Mouse (Mus musculus) hindbrain, embryonic 14.5 days (tissue): ENCODE results near the gene Gm11027. TPM values are rescaled to one million over a fixed set of nuclear protein-coding genes. Genes with fewer than 3 reads are reported as not detected.

Source experiments
- ATAC-seq: fragments of 200-750 bp; cut with Nextera tagmentation; 2 replicates; pipeline ENCODE4 v1.8.0; 2017; ENCODE audit warnings: moderate number of reproducible peaks, mild to moderate bottlenecking, moderate TSS enrichment, moderate library complexity; ENCODE audit not compliant: low FRiP score
- DNase-seq: peaks from one replicate; pipeline ENCODE4 v3.0.0-alpha.2; 2015; ENCODE audit warnings: low spot score
- H3K27ac ChIP-seq: fragments of 300-500 bp; sonication (generic); 2 replicates; pipeline ENCODE4 v1.5.1; 2014; ENCODE audit warnings: mild to moderate bottlenecking, moderate library complexity
- H3K27me3 ChIP-seq: fragments of 300-500 bp; sonication (generic); 2 replicates; pipeline ENCODE4 v1.6.1; 2014; ENCODE audit warnings: mild to moderate bottlenecking, low read length, mixed read lengths; ENCODE audit not compliant: control insufficient read depth, insufficient read depth
- H3K36me3 ChIP-seq: fragments of 300-500 bp; sonication (generic); replicated peaks from 2 replicates; pipeline ENCODE4 v1.6.1; 2014; ENCODE audit not compliant: control insufficient read depth, insufficient read depth
- H3K4me1 ChIP-seq: fragments of 300-500 bp; sonication (generic); replicated peaks from 2 replicates; pipeline ENCODE4 v1.6.1; 2014; ENCODE audit warnings: antibody characterized with exemption, low read length, mixed read lengths; ENCODE audit not compliant: control insufficient read depth, insufficient read depth
- H3K4me2 ChIP-seq: fragments of 300-500 bp; sonication (generic); replicated peaks from 2 replicates; pipeline ENCODE4 v1.6.1; 2014; ENCODE audit warnings: mild to moderate bottlenecking, moderate library complexity
- H3K4me3 ChIP-seq: fragments of 300-500 bp; sonication (generic); replicated peaks from 2 replicates; pipeline ENCODE4 v1.5.1; 2014; ENCODE audit warnings: mild to moderate bottlenecking, low read length
- H3K9ac ChIP-seq: fragments of 300-500 bp; sonication (generic); 2 replicates; pipeline ENCODE4 v1.6.1; 2014
- H3K9me3 ChIP-seq: fragments of 300-500 bp; sonication (generic); 2 replicates; pipeline ENCODE4 v1.6.1; 2016; ENCODE audit warnings: low read length; ENCODE audit not compliant: control insufficient read depth
- whole genome bisulfite sequencing: fragments of 180-500 bp; shearing (Covaris S2); extraction: QIAGEN DNeasy Blood & Tissue Kit; methylation state at CpG from one replicate; pipeline ENCODE4 v1.1.7; 2014; 5-methylcytosine and 5-hydroxymethylcytosine counted together
- polyA plus RNA-seq: library from polyadenylated mRNA; unstranded; fragments of >200 nt; fragmentation: Nextera tagmentation; extraction: Ambion mirVana; gene quantifications from 2 replicates; pipeline ENCODE4 v1.2.1, GENCODE M21; 2014

Gene Gm11027
- polyA plus RNA-seq, 1 experiment from 2014 or later, result not detected

DNA sequence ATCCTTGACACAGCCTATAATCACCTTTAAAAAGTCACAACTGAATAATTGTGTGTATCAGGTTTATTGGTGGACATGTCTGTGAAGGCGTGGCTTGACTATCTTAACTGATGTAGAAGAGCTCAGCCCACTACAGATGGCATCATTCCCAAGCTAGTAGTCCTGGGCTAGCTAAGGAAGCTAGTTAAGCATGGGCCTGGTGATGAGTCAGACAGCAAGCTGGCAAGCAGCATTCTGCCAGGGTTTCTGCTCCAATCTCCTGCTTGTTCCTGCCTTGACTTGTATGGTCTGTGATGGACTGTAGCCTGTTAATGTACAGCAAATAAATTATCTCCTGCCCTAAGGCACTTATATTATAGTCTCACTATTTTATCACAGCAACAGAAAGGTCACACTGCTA is 30.6 kb upstream of the Gm11027 start:
- DNase-seq, result no peak
- Histone ChIP-seq H3K27me3 (no peaks in the 10 kb centered on the region), H3K9ac (no peak overlapping the region), H3K4me3 (no peak overlapping the region), H3K4me2 (no peak overlapping the region), H3K27ac (no peak overlapping the region), H3K9me3 (no peaks in the 10 kb centered on the region), H3K4me1 (no peaks in the 10 kb centered on the region), H3K36me3 (peaks cover 59% of the 10 kb centered on the region)
- ATAC-seq, result no peak
- WGBS, result 88% methylated on average over 1 of the region's 1 CpGs

- ATAC-seq (no peak), DNase-seq (no peak)
- H3K4me1 ChIP-seq, result no peaks in the 10 kb centered on the region
- peaks cover 30% of the 10 kb centered on the region for H3K36me3 ChIP-seq
- no peak overlapping the region for H3K9ac ChIP-seq
- H3K4me3 ChIP-seq, result no peak overlapping the region
- WGBS, result 79% methylated on average over 8 of the region's 8 CpGs
- H3K9me3 ChIP-seq, result no peaks in the 10 kb centered on the region
- H3K27ac ChIP-seq, result no peak overlapping the region
- no peaks in the 10 kb centered on the region for H3K27me3 ChIP-seq
- no peak overlapping the region for H3K4me2 ChIP-seq
Measured at GRCm38 (mm10) chr12:116254652-116255051, 20.5 kb upstream of the Gm11027 start.

DNA sequence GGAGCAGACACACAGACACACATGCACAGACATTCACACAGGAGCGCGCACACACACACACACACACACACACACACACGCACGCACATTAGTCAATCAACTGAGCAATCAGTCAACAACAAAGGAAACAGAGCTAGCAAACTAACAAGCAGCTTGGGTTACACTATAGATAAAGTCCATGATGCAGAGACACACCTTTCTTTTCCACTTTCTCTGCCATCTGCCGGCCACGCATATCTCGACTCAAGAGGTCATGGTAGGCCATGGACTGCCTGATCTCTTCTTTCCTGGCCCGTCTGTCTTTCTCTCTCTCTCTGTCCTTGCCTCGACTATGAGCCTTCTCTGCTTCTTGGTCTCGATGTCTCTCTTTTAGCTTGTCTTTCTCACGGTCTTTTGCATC is 19.6 kb upstream of the Gm11027 start:
- 95% methylated on average over 11 of the region's 11 CpGs for WGBS
- H3K4me2 ChIP-seq, result no peak overlapping the region
- DNase-seq, result no peak

DNA sequence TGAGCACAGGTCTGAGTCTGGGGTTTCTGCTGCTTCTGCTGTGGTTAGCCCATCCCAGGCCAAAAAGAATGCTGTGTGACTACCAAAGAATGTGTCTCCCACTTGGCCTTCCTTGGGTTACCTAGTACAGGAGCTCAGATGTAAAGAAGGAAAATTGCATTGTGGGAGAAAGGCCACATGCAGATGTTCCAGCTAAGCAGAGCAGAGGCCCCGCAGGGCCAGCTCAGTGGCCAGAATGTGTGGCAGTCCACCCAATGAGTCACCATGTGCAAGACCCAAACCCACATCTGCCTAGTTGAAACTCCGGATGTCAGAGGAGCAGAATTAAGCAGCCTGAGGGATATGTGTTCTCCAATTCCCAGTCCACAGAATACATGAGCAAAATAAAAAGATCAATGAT is 16.9 kb upstream of the Gm11027 start:
- ATAC-seq, result no peak

More for the DNA sequence above, 19.6 kb upstream of the Gm11027 start:
- Histone ChIP-seq H3K4me1 (no peaks in the 10 kb centered on the region), H3K36me3 (peaks cover 30% of the 10 kb centered on the region), H3K9me3 (no peaks in the 10 kb centered on the region), H3K4me3 (no peak overlapping the region), H3K27ac (no peak overlapping the region), H3K27me3 (no peaks in the 10 kb centered on the region), H3K9ac (no peak overlapping the region)
- ATAC-seq, result no peak

DNA sequence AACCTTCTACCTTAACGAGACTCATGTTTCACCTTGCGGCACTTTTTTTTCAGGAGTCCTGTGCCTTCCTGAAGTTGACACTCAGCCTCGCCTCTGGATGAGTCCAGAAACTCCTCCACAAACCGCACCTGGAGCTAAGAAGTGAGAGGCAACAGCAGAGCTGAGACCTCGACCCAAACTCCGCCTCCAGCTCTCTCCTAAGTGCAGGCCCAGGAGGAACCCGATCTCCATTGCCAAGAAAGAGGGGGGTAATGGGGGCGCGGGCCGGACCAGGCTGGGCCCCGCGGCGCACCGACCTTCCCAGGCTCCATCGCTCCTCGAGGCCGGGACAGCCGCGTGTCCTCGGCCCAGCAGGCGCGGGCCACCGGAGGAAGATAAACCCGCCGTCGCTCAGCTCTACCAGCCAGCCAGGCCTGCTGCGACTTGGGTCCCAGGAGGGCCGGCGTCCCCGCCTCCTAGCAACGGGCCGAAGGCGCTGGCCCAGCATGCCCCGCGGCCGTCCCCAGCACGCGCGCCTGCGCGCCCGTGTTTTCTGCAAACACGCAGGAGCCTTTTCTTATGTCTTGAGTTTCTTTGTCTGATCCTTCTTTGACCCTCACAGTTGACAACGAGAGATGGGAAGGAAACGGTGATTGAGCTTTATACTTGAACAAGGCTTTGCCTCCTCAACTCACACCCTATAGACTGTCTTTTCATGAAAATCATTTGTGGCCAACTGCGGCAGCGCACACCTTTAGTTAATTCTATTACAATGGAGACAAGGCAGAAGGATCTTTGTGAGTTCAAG is 12.4 kb upstream of the Gm11027 start, which contains the start of gene Wdr60:
Gene Wdr60, minus strand, starts transcription at position 468 of the 787 bp plus-strand sequence.
- Histone ChIP-seq H3K4me3 (peak within 1 kb of the TSS; percentile 66), H3K4me1 (peaks cover 14% of the 10 kb centered on the region; the same call in 1 of the 2 replicates), H3K9ac (peak within 1 kb of the TSS; percentile 77), H3K4me2 (peak within 1 kb of the TSS; percentile 68), H3K27ac (peak within 1 kb of the TSS; percentile 85), H3K36me3 (no peaks in the 10 kb centered on the region), H3K9me3 (no peaks in the 10 kb centered on the region), H3K27me3 (no peaks in the 10 kb centered on the region)
- ATAC-seq (peak; percentile 97), DNase-seq (peak; percentile 89)
- 3% methylated on average over 47 of the region's 47 CpGs for WGBS

More for the DNA sequence above, 16.9 kb upstream of the Gm11027 start:
- peaks cover 11% of the 10 kb centered on the region; the same call in 1 of the 2 replicates for H3K4me1 ChIP-seq
- no peak overlapping the region for H3K4me3 ChIP-seq
- H3K27ac ChIP-seq, result no peak overlapping the region
- no peaks in the 10 kb centered on the region for H3K9me3 ChIP-seq
- no peak overlapping the region for H3K4me2 ChIP-seq
- H3K9ac ChIP-seq, result no peak overlapping the region
- no peak for DNase-seq
- H3K27me3 ChIP-seq, result no peaks in the 10 kb centered on the region
- WGBS, result 90% methylated on average over 2 of the region's 2 CpGs
- H3K36me3 ChIP-seq, result peaks cover 16% of the 10 kb centered on the region

- H3K27me3 ChIP-seq, result no peaks in the 10 kb centered on the region
- H3K27ac ChIP-seq, result no peak overlapping the region
- no peak overlapping the region for H3K4me3 ChIP-seq
- no peaks in the 10 kb centered on the region for H3K9me3 ChIP-seq
- H3K4me2 ChIP-seq, result no peak overlapping the region
- H3K9ac ChIP-seq, result no peak overlapping the region
- ATAC-seq, result no peak
- no peak for DNase-seq
- peaks cover 14% of the 10 kb centered on the region; the same call in 1 of the 2 replicates for H3K4me1 ChIP-seq
- WGBS, result 95% methylated on average over 2 of the region's 2 CpGs
- no peaks in the 10 kb centered on the region for H3K36me3 ChIP-seq
Measured at GRCm38 (mm10) chr12:116264756-116265155, 10.4 kb upstream of the Gm11027 start.

DNA sequence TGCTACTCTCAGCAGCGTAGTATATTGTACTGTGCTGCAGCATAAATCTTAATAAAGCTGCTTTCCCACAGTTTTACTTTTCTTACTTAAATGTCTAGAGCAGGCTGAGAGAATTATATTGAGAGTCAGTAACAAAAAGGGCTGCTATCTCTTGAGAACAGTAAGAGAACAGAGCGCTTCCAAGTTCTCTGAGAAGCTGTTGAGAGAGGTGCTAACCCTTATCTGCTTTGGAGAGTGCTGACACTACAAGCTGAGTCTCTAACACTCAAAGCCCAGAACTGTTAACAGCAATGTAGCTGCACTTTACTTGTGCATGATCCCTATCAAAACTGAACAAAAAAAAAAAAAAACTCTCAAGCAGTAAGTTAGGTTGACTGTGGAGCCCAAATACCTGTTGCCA is 9.9 kb upstream of the Gm11027 start:
- DNase-seq (no peak), ATAC-seq (no peak)
- 82% methylated on average over 2 of the region's 2 CpGs for WGBS
- Histone ChIP-seq H3K27ac (no peak overlapping the region), H3K4me1 (peaks cover 14% of the 10 kb centered on the region; the same call in 1 of the 2 replicates), H3K4me2 (no peak overlapping the region), H3K9ac (no peak overlapping the region), H3K27me3 (no peaks in the 10 kb centered on the region), H3K36me3 (no peaks in the 10 kb centered on the region), H3K4me3 (no peak overlapping the region), H3K9me3 (no peaks in the 10 kb centered on the region)

GRCm38 (mm10) chr12:116269450-116269849 is 5.7 kb upstream of the Gm11027 start:
- Histone ChIP-seq H3K27ac (no peak overlapping the region), H3K27me3 (no peaks in the 10 kb centered on the region), H3K9ac (no peak overlapping the region), H3K4me2 (no peak overlapping the region), H3K9me3 (no peaks in the 10 kb centered on the region), H3K4me1 (no peaks in the 10 kb centered on the region), H3K4me3 (no peak overlapping the region), H3K36me3 (no peaks in the 10 kb centered on the region)
- DNase-seq (no peak), ATAC-seq (no peak)
- 82% methylated on average over 5 of the region's 5 CpGs for WGBS

- no peak for DNase-seq
- H3K9me3 ChIP-seq, result no peaks in the 10 kb centered on the region
- H3K4me3 ChIP-seq, result no peak overlapping the region
- no peaks in the 10 kb centered on the region for H3K27me3 ChIP-seq
- H3K9ac ChIP-seq, result no peak overlapping the region
- H3K4me1 ChIP-seq, result no peaks in the 10 kb centered on the region
- H3K27ac ChIP-seq, result no peak overlapping the region
- H3K4me2 ChIP-seq, result no peak overlapping the region
- no peak for ATAC-seq
- no peaks in the 10 kb centered on the region for H3K36me3 ChIP-seq
- WGBS, result 89% methylated on average over 1 of the region's 1 CpGs
Measured at GRCm38 (mm10) chr12:116270538-116270937, 4.6 kb upstream of the Gm11027 start.
